Mouse (Mus musculus) layer of hippocampus, postnatal 10 days (tissue): ENCODE data around the gene Mob3a. TPM values are rescaled to one million over a fixed set of nuclear protein-coding genes. Genes with fewer than 3 reads are reported as not detected.

ENCODE experiments used
- total RNA-seq, 2 experiments: library from RNA; stranded (reverse); gene quantifications; 2 replicates each; pipeline ENCODE4 v1.2.3; 2021

The Mob3a gene
- total RNA-seq, 2 experiments from 2014 or later, result 21.2 to 22.5 TPM

Other genes with a start within 250 kb of the Mob3a start
- under 1 TPM; 0.07 TPM for gene Onecut3, start 207.1 kb downstream of the Mob3a start, total RNA-seq
- under 1 TPM; 0.21 to 0.38 TPM for gene Atp8b3, start 162.9 kb downstream of the Mob3a start, total RNA-seq
- 10 to 100 TPM; 49.5 to 53.9 TPM for gene Rexo1, start 140.4 kb downstream of the Mob3a start, total RNA-seq
- 10 to 100 TPM; 41.8 to 43.6 TPM for gene Klf16, start 124.7 kb downstream of the Mob3a start, total RNA-seq
- gene Abhd17a, start 111.6 kb downstream of the Mob3a start, total RNA-seq, result 100 to 1,000 TPM; 179 to 191 TPM
- gene Scamp4, start 99.1 kb downstream of the Mob3a start, total RNA-seq, result 10 to 100 TPM; 34.9 to 42.9 TPM
- gene Adat3, start 99.1 kb downstream of the Mob3a start, total RNA-seq, result 1 to 10 TPM; 2.1 to 4.5 TPM
- 1 to 10 TPM; 2.6 to 3.0 TPM for gene Gm49322, start 96.0 kb downstream of the Mob3a start, total RNA-seq
- 100 to 1,000 TPM; 146 to 157 TPM for gene Csnk1g2, start 79.1 kb downstream of the Mob3a start, total RNA-seq
- gene Btbd2, start 44.9 kb downstream of the Mob3a start, total RNA-seq, result 10 to 100 TPM; 84.4 to 90.6 TPM
- 10 to 100 TPM; 48.5 to 53.2 TPM for gene Mknk2, start 23.9 kb downstream of the Mob3a start, total RNA-seq
- gene Izumo4, start 207 bp upstream of the Mob3a start, total RNA-seq, result 10 to 100 TPM; 51.0 to 69.9 TPM
- gene Ap3d1, start 40.3 kb upstream of the Mob3a start, total RNA-seq, result 100 to 1,000 TPM; 135 to 139 TPM
- 10 to 100 TPM; 61.0 to 67.4 TPM for gene Dot1l, start 53.2 kb upstream of the Mob3a start, total RNA-seq
- 10 to 100 TPM; 42.9 to 45.3 TPM for gene Sf3a2, start 96.2 kb upstream of the Mob3a start, total RNA-seq
- 10 to 100 TPM; 61.9 to 72.8 TPM for gene Plekhj1, start 96.6 kb upstream of the Mob3a start, total RNA-seq
- 1 to 10 TPM; 2.1 to 2.5 TPM for gene Amh, start 103.3 kb upstream of the Mob3a start, total RNA-seq
- 1 to 10 TPM; 1.4 TPM for gene Jsrp1, start 111.5 kb upstream of the Mob3a start, total RNA-seq
- 100 to 1,000 TPM; 399 to 419 TPM for gene Oaz1, start 124.7 kb upstream of the Mob3a start, total RNA-seq
- gene Lingo3, start 142.1 kb upstream of the Mob3a start, total RNA-seq, result 10 to 100 TPM; 20.4 to 25.9 TPM
- gene Lsm7, start 153.2 kb upstream of the Mob3a start, total RNA-seq, result 10 to 100 TPM; 52.3 to 54.0 TPM
- gene Sppl2b, start 153.3 kb upstream of the Mob3a start, total RNA-seq, result 10 to 100 TPM; 80.4 to 97.8 TPM
- gene Tmprss9, start 169.9 kb upstream of the Mob3a start, total RNA-seq, result under 1 TPM; 0.11 to 0.16 TPM
- gene Timm13, start 199.0 kb upstream of the Mob3a start, total RNA-seq, result 100 to 1,000 TPM; 157 to 172 TPM
- 10 to 100 TPM; 23.1 to 26.2 TPM for gene Lmnb2, start 216.3 kb upstream of the Mob3a start, total RNA-seq
- gene Gadd45b, start 228.1 kb upstream of the Mob3a start, total RNA-seq, result 10 to 100 TPM; 12.1 to 14.4 TPM